Mouse (Mus musculus) ES-E14 (cell line): ENCODE measurements around the gene Bcl2l1.

ENCODE experiments used
- CHD2 ChIP-seq: IDR thresholded peaks from 2 replicates; pipeline ENCODE4 v1.6.1; 2014; ENCODE audit warnings: mild to moderate bottlenecking, low read depth, low read length, inconsistent platforms
- HCFC1 ChIP-seq: IDR thresholded peaks from 2 replicates; pipeline ENCODE4 v1.6.1; 2012; ENCODE audit warnings: low read length, inconsistent platforms, borderline replicate concordance; ENCODE audit not compliant: insufficient read depth
- MAFK ChIP-seq: IDR thresholded peaks from 2 replicates; pipeline ENCODE4 v1.6.1; 2014; ENCODE audit warnings: mild to moderate bottlenecking, low read depth, low read length, inconsistent platforms; ENCODE audit not compliant: insufficient read depth
- ZNF384 ChIP-seq: IDR thresholded peaks from 2 replicates; pipeline ENCODE4 v1.6.1; 2012; ENCODE audit warnings: low read depth, low read length, inconsistent platforms

DNA sequence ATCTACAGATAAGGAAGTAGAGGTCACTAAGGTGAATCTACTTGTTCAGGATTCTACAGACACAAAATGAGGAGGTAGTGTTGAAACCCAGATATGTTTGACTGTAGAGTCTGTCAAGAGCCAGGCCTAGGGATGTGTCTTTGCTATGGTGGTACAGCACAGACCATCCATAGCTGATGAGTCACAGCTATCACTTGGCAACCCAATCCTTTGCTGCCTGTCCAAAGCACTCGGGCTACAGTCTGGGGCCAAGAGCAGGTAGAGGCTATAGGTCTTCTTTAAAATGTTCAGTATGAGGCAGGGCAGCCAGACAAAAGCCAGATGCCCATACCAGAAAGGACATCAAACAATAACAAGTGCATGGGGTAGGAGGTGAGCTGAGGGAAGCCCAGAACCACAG is 33.9 kb downstream of the Bcl2l1 start:
- TF ChIP-seq HCFC1 (no peak), CHD2 (no peak), ZNF384 (no peak), MAFK (no peak)
